Mouse (Mus musculus) neural tube, embryonic 13.5 days (tissue): ENCODE measurements around the gene Kazn. TPM values are rescaled to one million over a fixed set of nuclear protein-coding genes. Genes with fewer than 3 reads are reported as not detected.

Experiments used
- ATAC-seq: fragments of 200-750 bp; cut with Nextera tagmentation; 2 replicates; pipeline ENCODE4 v1.8.0; 2017; ENCODE audit warnings: low read depth, mild to moderate bottlenecking, moderate TSS enrichment, moderate library complexity
- H3K27ac ChIP-seq: fragments of 300-500 bp; sonication (generic); replicated peaks from 2 replicates; pipeline ENCODE4 v1.5.1; 2015; ENCODE audit warnings: moderate library complexity, mild to moderate bottlenecking, inconsistent platforms
- H3K27me3 ChIP-seq: fragments of 300-500 bp; sonication (generic); 2 replicates; pipeline ENCODE4 v1.6.1; 2015; ENCODE audit warnings: mild to moderate bottlenecking, inconsistent platforms
- H3K36me3 ChIP-seq: fragments of 300-500 bp; sonication (generic); 2 replicates; pipeline ENCODE4 v1.6.1; 2015; ENCODE audit warnings: mild to moderate bottlenecking, inconsistent platforms
- H3K4me1 ChIP-seq: fragments of 300-500 bp; sonication (generic); replicated peaks from 2 replicates; pipeline ENCODE4 v1.6.1; 2015; ENCODE audit warnings: inconsistent platforms
- H3K4me2 ChIP-seq: fragments of 300-500 bp; sonication (generic); 2 replicates; pipeline ENCODE4 v1.6.1; 2015; ENCODE audit warnings: inconsistent platforms, mild to moderate bottlenecking, moderate library complexity
- H3K4me3 ChIP-seq: fragments of 300-500 bp; sonication (generic); 2 replicates; pipeline ENCODE4 v1.5.1; 2015; ENCODE audit warnings: mild to moderate bottlenecking, inconsistent platforms
- H3K9ac ChIP-seq: fragments of 300-500 bp; sonication (generic); 2 replicates; pipeline ENCODE4 v1.6.1; 2015; ENCODE audit warnings: moderate library complexity, mild to moderate bottlenecking, inconsistent platforms
- H3K9me3 ChIP-seq: fragments of 300-500 bp; sonication (generic); 2 replicates; pipeline ENCODE4 v1.6.1; 2016; ENCODE audit warnings: inconsistent platforms
- WGBS: fragments of 180-500 bp; shearing (Covaris S2); methylation state at CpG from one replicate; pipeline ENCODE4 v1.1.7; 2015; 5-methylcytosine and 5-hydroxymethylcytosine counted together
- polyA plus RNA-seq: library from polyadenylated mRNA; unstranded; fragments of >200 nt; fragmentation: Nextera tagmentation; extraction: Ambion mirVana; gene quantifications from 2 replicates; pipeline ENCODE4 v1.2.1, GENCODE M21; 2015

Gene Kazn
- polyA plus RNA-seq, 1 experiment from 2014 or later: 18.9 TPM

DNA sequence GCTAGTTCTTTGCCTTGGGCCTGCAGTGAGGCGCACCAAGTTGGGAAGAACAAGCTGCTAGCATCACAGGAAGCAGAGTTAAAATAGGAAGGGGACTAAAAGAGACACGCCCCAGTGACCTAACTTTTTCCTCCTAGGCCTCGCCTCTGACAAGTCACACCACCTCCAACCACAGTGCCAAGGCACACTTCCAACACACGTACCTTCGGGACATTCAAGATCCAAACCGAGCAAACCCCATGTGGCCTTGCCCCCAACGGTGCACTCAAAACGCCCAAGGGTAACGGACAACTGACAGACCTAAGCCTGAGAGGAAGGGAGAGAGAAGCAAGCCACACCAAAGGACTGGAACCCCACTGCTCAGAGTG lies 53.7 kb downstream of the Kazn start:
- no peaks in the 10 kb centered on the region for H3K36me3 ChIP-seq
- WGBS: 95% methylated on average over 9 of the region's 9 CpGs
- H3K9ac ChIP-seq: no peak overlapping the region

DNA sequence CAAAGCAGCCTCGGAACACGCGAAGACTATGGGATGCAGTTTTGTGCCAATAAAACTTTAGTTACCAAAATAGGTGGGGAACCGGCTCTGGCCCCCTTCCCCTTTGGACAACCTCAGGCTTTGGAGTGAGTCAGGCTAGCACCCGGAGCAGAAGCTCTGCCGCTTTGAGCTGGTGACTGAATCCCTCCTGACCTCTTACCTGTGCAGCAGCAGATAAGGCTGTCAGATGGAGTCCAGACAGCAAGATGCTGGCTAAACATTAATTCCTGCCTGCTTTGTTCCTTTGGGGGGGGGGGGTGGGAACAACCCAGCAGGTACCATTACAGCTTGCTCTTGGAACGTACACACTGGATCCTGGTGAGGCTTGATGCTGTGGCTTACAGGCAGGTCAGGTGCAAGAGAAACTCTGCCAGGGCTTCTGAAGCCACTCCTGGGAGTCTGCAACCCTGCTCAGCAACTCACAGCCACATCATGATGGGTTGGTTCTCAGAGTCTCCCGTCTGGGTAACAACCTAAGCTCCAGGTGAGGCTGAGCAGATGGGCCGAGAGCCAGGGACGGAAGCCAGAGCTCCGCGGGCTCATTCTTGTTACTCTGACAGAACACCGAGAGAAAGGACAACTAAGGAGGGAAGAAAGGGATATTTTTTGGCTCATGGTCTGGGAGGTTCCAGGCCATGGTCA lies 54.2 kb downstream of the Kazn start:
- no peaks in the 10 kb centered on the region for H3K27me3 ChIP-seq
- ATAC-seq: no peak
- WGBS: 94% methylated on average over 13 of the region's 13 CpGs
- H3K4me3 ChIP-seq: no peak overlapping the region
- H3K27ac ChIP-seq: no peak overlapping the region
- H3K4me2 ChIP-seq: no peak overlapping the region
- H3K9me3 ChIP-seq: no peaks in the 10 kb centered on the region
- H3K4me1 ChIP-seq: peaks cover 20% of the 10 kb centered on the region
- H3K9ac ChIP-seq: no peak overlapping the region
- H3K36me3 ChIP-seq: no peaks in the 10 kb centered on the region

More for the DNA sequence above, 53.7 kb downstream of the Kazn start:
- Histone ChIP-seq H3K27me3 (no peaks in the 10 kb centered on the region), H3K4me3 (no peak overlapping the region), H3K27ac (no peak overlapping the region), H3K4me1 (peaks cover 15% of the 10 kb centered on the region), H3K4me2 (no peak overlapping the region), H3K9me3 (no peaks in the 10 kb centered on the region)
- no peak for ATAC-seq

DNA sequence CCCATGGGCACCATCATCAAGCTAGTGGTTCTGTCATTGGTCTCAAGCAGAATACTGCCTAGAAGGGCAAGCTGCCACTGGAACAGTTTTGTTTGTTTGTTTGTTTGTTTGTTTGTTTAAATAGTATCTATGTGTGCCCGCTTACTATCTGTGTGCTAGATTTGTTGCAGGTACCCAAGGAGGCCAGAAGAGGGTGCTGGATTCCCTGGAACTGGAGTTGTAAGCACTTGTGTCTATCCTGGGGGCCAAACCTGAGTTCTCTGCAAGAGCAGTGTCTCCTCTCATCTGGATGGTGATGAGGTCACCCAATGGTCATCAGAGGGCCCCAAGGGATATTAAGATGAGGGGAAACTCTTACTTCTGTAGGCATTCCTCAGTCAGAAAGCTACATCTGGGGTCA lies 55.6 kb downstream of the Kazn start:
- peaks cover 32% of the 10 kb centered on the region for H3K4me1 ChIP-seq
- no peaks in the 10 kb centered on the region for H3K27me3 ChIP-seq
- H3K27ac ChIP-seq: no peak overlapping the region
- no peak overlapping the region for H3K4me2 ChIP-seq
- H3K9ac ChIP-seq: no peak overlapping the region
- H3K36me3 ChIP-seq: no peaks in the 10 kb centered on the region
- H3K9me3 ChIP-seq: no peaks in the 10 kb centered on the region
- 96% methylated on average over 1 of the region's 1 CpGs for WGBS
- ATAC-seq: no peak
- H3K4me3 ChIP-seq: no peak overlapping the region

DNA sequence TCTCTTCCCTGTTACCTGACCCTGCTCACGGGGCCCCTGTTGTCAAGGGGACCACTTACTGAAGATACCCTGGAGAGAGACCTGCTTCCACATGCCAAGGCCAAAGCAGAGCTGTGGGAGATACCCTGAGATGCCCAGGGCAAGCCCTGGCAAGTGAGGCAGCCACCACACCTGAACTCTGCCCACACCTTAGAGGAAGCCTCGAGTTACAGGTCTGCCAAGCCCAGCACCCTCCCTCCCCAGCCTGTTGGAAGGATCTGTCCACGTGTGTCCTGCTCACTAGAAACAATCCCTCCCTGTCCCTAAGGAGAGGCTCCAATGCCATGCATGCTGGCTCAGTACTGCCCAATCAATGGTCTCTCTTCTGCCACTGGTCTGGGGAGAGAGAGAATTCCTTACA lies 56.2 kb downstream of the Kazn start:
- Histone ChIP-seq H3K4me3 (no peak overlapping the region), H3K9ac (no peak overlapping the region), H3K9me3 (no peaks in the 10 kb centered on the region), H3K36me3 (no peaks in the 10 kb centered on the region), H3K4me2 (no peak overlapping the region), H3K27me3 (no peaks in the 10 kb centered on the region), H3K4me1 (peaks cover 31% of the 10 kb centered on the region), H3K27ac (no peak overlapping the region)
- ATAC-seq: no peak
- 73% methylated on average over 3 of the region's 3 CpGs for WGBS

DNA sequence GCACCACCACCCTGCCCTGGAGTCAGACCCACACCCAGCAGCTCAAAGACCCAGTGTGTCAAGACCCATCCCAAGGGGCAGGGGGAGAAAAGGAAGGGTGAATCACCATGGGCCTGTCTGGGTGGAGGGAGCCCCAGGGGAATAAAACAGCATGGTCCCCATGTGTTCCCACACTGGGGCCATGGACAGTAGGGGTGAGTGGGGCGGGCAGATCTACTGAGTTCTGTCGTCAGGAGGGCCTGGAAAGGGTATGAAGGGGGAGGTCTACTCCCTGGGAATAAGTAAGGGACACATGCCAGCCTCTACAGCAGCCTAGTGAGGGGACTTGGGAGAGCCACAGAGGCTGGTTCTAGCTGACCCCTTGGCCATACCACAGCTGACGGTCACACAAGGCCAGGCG lies 57.6 kb downstream of the Kazn start:
- 81% methylated on average over 4 of the region's 4 CpGs for WGBS
- no peak overlapping the region for H3K4me2 ChIP-seq
- H3K4me3 ChIP-seq: no peak overlapping the region
- no peaks in the 10 kb centered on the region for H3K27me3 ChIP-seq
- H3K9me3 ChIP-seq: no peaks in the 10 kb centered on the region
- peaks cover 25% of the 10 kb centered on the region for H3K4me1 ChIP-seq
- H3K27ac ChIP-seq: no peak overlapping the region
- H3K9ac ChIP-seq: no peak overlapping the region
- H3K36me3 ChIP-seq: no peaks in the 10 kb centered on the region
- ATAC-seq: no peak

DNA sequence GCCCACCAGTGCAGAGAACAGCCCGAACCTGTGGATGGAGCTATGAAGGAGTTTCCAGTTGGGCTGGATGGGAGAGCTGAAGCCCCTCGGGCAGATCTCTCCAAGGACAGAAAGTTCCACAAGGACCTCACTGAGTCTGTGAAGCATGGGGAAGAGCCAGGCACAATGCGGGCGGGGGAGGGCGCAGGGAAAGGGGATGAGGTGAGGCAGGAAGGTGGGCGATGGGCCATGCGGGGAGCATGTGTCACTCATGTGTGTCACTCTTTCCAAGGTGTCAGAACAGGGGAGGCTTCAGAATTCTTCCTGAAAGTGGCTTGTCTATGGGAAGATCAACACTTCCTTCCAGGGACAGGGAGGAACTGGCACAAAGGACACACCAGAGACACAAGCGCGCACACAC lies 58.3 kb downstream of the Kazn start:
- Histone ChIP-seq H3K9ac (no peak overlapping the region), H3K36me3 (no peaks in the 10 kb centered on the region), H3K4me2 (no peak overlapping the region), H3K9me3 (no peaks in the 10 kb centered on the region), H3K4me3 (no peak overlapping the region), H3K27ac (peak overlapping the region; percentile 73), H3K4me1 (peaks cover 25% of the 10 kb centered on the region), H3K27me3 (no peaks in the 10 kb centered on the region)
- 97% methylated on average over 9 of the region's 9 CpGs for WGBS
- no peak for ATAC-seq

DNA sequence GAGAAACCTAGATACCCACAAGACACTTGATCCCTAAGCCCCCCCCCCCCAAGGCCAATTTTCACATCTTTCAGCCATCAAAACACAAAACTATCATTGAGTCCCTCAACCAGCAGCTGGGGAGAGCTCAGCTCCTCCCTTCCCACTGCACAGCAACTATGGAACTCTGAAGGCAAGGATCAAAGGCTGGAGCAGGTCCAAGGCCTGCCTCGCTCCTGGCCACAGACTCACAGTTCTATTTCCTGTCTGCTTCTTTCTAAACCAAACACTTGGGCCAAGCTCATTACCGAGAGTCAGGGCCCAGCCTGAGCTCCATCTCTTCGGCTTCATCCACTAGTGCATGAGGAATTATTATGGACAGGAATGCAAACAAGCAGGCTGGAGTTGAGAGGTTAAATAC lies 58.9 kb downstream of the Kazn start:
- no peaks in the 10 kb centered on the region for H3K27me3 ChIP-seq
- no peak for ATAC-seq
- no peak overlapping the region for H3K9ac ChIP-seq
- peaks cover 25% of the 10 kb centered on the region for H3K4me1 ChIP-seq
- no peaks in the 10 kb centered on the region for H3K9me3 ChIP-seq
- H3K36me3 ChIP-seq: no peaks in the 10 kb centered on the region
- peak overlapping the region; percentile 73 for H3K27ac ChIP-seq
- H3K4me2 ChIP-seq: no peak overlapping the region
- WGBS: 51% methylated on average over 3 of the region's 3 CpGs
- no peak overlapping the region for H3K4me3 ChIP-seq

DNA sequence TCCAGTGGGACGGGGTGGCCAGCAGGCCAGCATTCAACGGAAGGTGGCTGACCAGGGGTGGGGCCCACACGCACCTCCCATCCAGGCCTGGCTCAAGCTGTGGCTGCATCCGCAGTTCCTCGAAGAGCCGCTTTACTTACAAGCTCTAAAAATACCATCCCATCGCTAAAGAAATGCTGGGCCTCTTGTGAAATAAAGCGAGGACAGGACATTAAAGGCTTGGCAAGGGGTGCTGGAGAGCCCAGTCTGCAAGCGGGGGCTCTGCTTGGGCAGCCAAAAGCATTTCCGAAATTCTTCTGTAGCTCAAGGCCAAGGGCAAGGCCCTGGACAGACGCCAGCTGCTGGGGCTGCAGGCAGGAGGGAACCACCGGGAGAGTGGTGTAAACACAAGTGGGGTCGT lies 59.7 kb downstream of the Kazn start:
- no peaks in the 10 kb centered on the region for H3K36me3 ChIP-seq
- no peak overlapping the region for H3K4me2 ChIP-seq
- no peak overlapping the region for H3K4me3 ChIP-seq
- H3K27me3 ChIP-seq: no peaks in the 10 kb centered on the region
- peaks cover 25% of the 10 kb centered on the region for H3K4me1 ChIP-seq
- no peaks in the 10 kb centered on the region for H3K9me3 ChIP-seq
- no peak for ATAC-seq
- peak overlapping the region; percentile 73 for H3K27ac ChIP-seq
- WGBS: 62% methylated on average over 13 of the region's 13 CpGs
- no peak overlapping the region for H3K9ac ChIP-seq

DNA sequence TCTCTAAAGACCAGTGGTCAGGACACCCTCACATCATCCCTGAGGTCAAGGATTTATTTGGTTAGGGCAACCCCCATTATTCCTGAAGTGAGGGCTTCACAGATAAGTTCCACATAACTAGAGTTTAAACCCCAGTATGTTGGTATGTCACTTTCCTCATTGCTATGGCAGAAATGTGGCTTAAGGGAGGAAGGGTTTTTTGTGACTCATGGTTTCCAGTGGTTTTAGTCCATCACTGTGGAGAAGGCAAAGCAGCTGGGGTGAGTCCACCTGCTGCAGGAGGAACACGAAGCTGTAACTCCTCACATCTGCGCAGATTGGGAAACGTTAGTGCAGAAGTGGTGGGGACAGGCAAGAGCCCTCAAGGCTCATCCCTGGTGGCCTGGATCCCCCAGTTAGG lies 62.5 kb downstream of the Kazn start:
- 90% methylated on average over 3 of the region's 3 CpGs for WGBS
- no peaks in the 10 kb centered on the region for H3K36me3 ChIP-seq
- no peak for ATAC-seq

DNA sequence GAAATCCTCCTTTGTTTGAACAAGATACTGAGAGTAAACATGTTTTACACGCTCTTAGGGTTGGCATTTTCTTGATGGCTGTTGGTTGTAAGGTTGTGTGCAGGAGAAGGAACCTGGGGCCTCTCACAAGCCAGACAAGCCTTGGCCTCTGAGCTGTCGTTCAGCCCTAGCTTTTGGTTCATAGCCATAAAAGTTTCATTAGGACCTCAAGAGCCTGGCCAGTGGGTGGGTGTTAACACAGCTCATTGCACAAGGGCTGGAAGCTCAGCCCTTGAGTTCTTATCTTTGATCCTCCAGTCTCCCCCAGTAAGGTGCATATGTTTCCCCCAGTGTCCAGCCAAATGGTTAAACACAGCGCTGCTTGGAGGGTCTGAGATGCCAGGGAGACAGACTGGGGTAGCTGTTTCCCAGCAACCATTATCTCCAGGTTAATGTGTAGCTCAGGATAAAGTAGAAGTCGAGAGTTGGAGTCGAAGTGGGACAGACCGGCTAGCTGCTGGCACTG lies 65.2 kb downstream of the Kazn start:
- no peaks in the 10 kb centered on the region for H3K27me3 ChIP-seq
- no peaks in the 10 kb centered on the region for H3K9me3 ChIP-seq
- no peak overlapping the region for H3K4me2 ChIP-seq
- no peak overlapping the region for H3K4me3 ChIP-seq
- H3K4me1 ChIP-seq: peaks cover 38% of the 10 kb centered on the region
- H3K27ac ChIP-seq: no peak overlapping the region
- WGBS: 17% methylated on average over 6 of the region's 6 CpGs
- H3K9ac ChIP-seq: no peak overlapping the region
- no peaks in the 10 kb centered on the region for H3K36me3 ChIP-seq
- ATAC-seq: no peak

More for the DNA sequence above, 62.5 kb downstream of the Kazn start:
- no peak overlapping the region for H3K9ac ChIP-seq
- H3K4me2 ChIP-seq: no peak overlapping the region
- peaks cover 49% of the 10 kb centered on the region for H3K4me1 ChIP-seq
- no peak overlapping the region for H3K27ac ChIP-seq
- no peaks in the 10 kb centered on the region for H3K27me3 ChIP-seq
- H3K4me3 ChIP-seq: no peak overlapping the region
- H3K9me3 ChIP-seq: no peaks in the 10 kb centered on the region

DNA sequence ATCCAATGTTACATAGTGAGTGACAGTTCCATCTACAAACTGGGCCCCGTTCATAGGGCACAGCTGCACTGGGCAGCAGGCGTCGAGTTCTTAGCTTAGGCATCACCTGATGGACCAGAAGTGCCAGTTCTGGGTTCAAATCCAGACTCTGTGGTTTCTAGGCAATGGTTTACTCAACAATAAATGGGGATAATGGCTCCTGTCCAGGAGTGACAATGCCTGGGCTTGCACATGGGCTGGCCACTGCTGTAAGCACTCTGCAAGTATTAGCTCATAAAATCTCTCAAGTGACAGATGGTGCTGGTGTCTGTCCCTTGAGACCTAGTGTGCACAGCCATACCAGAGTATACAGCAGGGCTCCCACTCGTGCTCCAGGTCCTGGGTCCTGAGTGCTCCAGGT lies 66.3 kb downstream of the Kazn start:
- no peaks in the 10 kb centered on the region for H3K27me3 ChIP-seq
- H3K4me3 ChIP-seq: no peak overlapping the region
- H3K9me3 ChIP-seq: no peaks in the 10 kb centered on the region
- H3K9ac ChIP-seq: no peak overlapping the region
- no peak overlapping the region for H3K4me2 ChIP-seq
- H3K4me1 ChIP-seq: peaks cover 33% of the 10 kb centered on the region
- no peak overlapping the region for H3K27ac ChIP-seq
- 78% methylated on average over 4 of the region's 4 CpGs for WGBS
- no peaks in the 10 kb centered on the region for H3K36me3 ChIP-seq
- ATAC-seq: no peak

DNA sequence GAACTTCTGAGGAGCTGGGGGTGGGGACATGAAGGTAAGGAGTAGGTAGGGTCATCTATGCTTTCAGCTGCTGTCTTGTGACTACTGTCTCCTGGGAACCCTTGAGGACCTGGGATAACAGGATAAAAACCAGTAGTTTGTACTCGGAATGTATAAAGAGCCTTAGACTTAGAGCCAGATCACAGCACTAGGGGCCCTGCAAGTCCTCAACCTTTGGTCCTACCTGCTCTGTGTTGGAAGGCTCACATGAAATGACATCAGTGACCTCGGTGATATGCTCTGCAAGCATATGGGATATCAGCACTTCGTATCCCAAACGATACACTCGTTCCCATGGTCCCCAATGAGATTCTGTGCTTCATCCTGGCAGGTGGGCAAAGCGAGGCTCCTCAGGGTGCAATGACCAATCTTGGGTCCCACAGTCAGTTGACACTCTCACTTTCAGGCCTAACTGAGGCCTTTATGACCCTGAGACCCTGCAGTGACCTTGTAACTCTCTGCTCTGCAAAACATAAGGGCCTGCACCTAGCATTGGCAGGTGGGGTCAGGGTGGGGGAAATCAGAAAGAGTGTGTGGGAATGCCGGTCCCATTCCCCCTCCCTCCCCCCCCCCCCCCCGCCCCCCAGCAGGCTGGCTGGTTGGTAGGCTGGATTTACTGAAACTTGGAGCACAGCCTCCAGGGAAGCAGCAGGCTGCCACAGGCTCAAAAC lies 67.3 kb downstream of the Kazn start:
- no peak for ATAC-seq
- H3K9ac ChIP-seq: no peak overlapping the region
- H3K4me3 ChIP-seq: no peak overlapping the region
- no peaks in the 10 kb centered on the region for H3K36me3 ChIP-seq
- H3K9me3 ChIP-seq: no peaks in the 10 kb centered on the region
- no peak overlapping the region for H3K4me2 ChIP-seq
- H3K27ac ChIP-seq: no peak overlapping the region
- H3K4me1 ChIP-seq: peaks cover 33% of the 10 kb centered on the region
- 69% methylated on average over 8 of the region's 8 CpGs for WGBS
- H3K27me3 ChIP-seq: no peaks in the 10 kb centered on the region
